Mouse (Mus musculus) cerebellum, adult 2 months (tissue): ENCODE data around the gene Angptl3.

Experiments
- CTCF ChIP-seq: fragments of 200-500 bp; IDR thresholded peaks from 2 replicates; pipeline ENCODE4 v1.5.1; 2011; ENCODE audit warnings: low read depth, mild to moderate bottlenecking, control low read depth, low read length, moderate library complexity, borderline replicate concordance; ENCODE audit not compliant: insufficient read depth
- POLR2A ChIP-seq: fragments of 200-500 bp; IDR thresholded peaks from 2 replicates; pipeline ENCODE4 v1.6.1; 2011; ENCODE audit warnings: low read length, control low read depth, borderline replicate concordance; ENCODE audit not compliant: insufficient read depth

GRCm38 (mm10) chr4:99006319-99006718 lies 24.4 kb upstream of the Angptl3 start:
- TF ChIP-seq POLR2A (no peak), CTCF (no peak)
